Mouse (Mus musculus): Measurements from ENCODE around the gene Fgfr2. TPM values are rescaled to one million over a fixed set of nuclear protein-coding genes. Genes with fewer than 3 reads are reported as not detected.

Gene Fgfr2
- polyA plus RNA-seq, 1 experiment from 2014 or later = 93.4 TPM

DNA sequence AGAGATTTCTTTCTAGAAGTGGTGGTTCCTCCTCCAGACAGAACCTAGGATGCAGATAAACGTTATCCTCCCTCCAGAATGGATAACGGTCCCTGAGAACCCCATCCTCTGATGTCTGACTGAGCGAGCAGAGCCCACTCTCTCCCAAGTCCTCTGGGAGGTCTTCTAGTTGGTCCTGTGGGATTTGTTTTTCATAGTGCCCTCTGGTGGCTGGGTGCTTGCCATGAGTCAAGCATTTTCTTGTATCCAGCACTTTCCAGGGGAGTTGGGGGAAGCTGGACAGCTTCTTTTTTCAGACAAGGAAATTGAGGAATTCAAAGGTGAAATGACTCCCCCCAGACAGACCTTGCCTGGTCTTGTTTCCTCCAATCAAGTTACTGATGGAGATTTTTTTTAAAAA is 651.8 kb downstream of the Fgfr2 start:
- WGBS = 53% methylated on average over 3 of the region's 3 CpGs
- Histone ChIP-seq H3K4me1 (ENCODE audit: control insufficient read depth, insufficient read depth, low read length) (no peaks in the 10 kb centered on the region), H3K9ac (ENCODE audit: low read length) (no peak overlapping the region), H3K4me2 (ENCODE audit: low read depth, low read length) (no peak overlapping the region), H3K4me3 (replicated peaks; ENCODE audit: low read length) (no peak overlapping the region), H3K27ac (ENCODE audit: low read length) (no peak overlapping the region), H3K9me3 (replicated peaks; ENCODE audit: control insufficient read depth, low read length) (no peaks in the 10 kb centered on the region), H3K27me3 (ENCODE audit: control insufficient read depth, insufficient read depth, low read length) (no peaks in the 10 kb centered on the region), H3K36me3 (ENCODE audit: control insufficient read depth, insufficient read depth, low read length) (no peaks in the 10 kb centered on the region)
- no peak for ATAC-seq (ENCODE audit: insufficient read depth, low FRiP score)

DNA sequence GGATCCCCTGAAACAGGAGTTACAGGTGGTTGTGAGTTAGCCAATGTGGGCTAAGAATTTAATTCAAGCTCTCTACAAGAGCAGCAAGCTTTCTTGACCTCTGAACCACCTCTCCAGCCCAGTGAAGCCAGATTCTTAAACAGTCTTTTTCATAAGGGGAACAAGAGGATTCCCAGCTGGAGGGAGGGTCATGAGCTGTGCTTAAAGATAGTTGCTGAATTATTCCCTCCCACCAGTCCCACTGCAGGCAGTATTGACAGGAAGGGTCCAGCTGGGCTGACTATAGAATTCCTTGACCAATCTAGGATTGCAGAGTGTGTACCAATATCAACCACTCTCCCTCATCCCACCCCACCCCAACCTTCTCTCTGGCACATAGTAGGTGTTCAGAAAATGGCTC is 654.8 kb downstream of the Fgfr2 start:
- no peaks in the 10 kb centered on the region for H3K9me3 ChIP-seq (replicated peaks; ENCODE audit: control insufficient read depth, low read length)
- ATAC-seq (ENCODE audit: insufficient read depth, low FRiP score) = 0 out of 2 replicates have a peak, but pooled peaks have one; percentile 19

DNA sequence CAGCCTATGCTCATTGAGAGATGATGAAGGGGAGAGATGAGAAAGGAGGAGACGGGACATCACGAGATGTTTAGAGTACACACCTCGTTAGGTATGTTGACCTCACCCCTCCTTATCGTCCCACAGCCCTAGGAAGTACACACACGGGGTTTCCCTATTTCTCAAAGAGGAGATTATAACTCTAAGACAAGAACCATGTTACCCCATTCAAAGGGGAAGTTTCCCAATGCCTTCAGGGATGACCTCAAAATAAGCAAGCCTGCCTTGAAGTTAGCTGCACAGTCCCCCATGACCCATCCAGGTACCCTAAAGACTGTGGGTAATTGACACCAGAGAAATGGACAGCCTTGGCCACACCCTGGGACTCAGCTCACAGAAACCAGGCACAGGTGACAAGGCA is 657.3 kb downstream of the Fgfr2 start:
- Histone ChIP-seq H3K4me3 (replicated peaks; ENCODE audit: low read length) (no peak overlapping the region), H3K9ac (ENCODE audit: low read length) (no peak overlapping the region), H3K9me3 (replicated peaks; ENCODE audit: control insufficient read depth, low read length) (no peaks in the 10 kb centered on the region), H3K4me2 (ENCODE audit: low read depth, low read length) (no peak overlapping the region), H3K27me3 (ENCODE audit: control insufficient read depth, insufficient read depth, low read length) (no peaks in the 10 kb centered on the region), H3K36me3 (ENCODE audit: control insufficient read depth, insufficient read depth, low read length) (no peaks in the 10 kb centered on the region), H3K4me1 (ENCODE audit: control insufficient read depth, insufficient read depth, low read length) (peaks cover 5% of the 10 kb centered on the region; the same call in 1 of the 2 replicates), H3K27ac (ENCODE audit: low read length) (no peak overlapping the region)
- 76% methylated on average over 5 of the region's 5 CpGs for WGBS
- ATAC-seq (ENCODE audit: insufficient read depth, low FRiP score) = no peak

More for the DNA sequence above, 654.8 kb downstream of the Fgfr2 start:
- no peak overlapping the region for H3K27ac ChIP-seq (ENCODE audit: low read length)
- H3K9ac ChIP-seq (ENCODE audit: low read length) = no peak overlapping the region
- no peak overlapping the region for H3K4me2 ChIP-seq (ENCODE audit: low read depth, low read length)
- H3K4me1 ChIP-seq (ENCODE audit: control insufficient read depth, insufficient read depth, low read length) = peaks cover 5% of the 10 kb centered on the region; the same call in 1 of the 2 replicates
- no peak overlapping the region for H3K4me3 ChIP-seq (replicated peaks; ENCODE audit: low read length)
- H3K36me3 ChIP-seq (ENCODE audit: control insufficient read depth, insufficient read depth, low read length) = no peaks in the 10 kb centered on the region
- no peaks in the 10 kb centered on the region for H3K27me3 ChIP-seq (ENCODE audit: control insufficient read depth, insufficient read depth, low read length)

DNA sequence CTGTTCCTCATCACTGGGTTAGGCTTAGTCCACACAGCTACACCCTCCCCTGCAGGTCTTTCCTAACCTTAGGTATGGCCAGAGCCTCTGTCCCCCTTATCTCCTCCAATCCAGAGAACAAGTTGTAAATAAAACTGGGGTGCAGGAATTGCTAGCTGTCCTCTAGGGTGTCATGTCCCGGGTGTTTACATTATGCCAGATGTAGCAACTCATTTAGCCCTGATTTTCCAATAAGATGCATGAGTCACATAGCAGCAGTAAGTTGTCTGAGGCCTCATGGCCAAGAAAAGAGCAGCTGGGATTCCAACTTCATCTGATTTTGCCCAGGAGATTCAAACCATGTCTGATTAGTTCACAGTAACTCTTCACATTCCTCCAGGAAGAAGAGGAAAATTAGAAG is 658.3 kb downstream of the Fgfr2 start:
- Histone ChIP-seq H3K9me3 (replicated peaks; ENCODE audit: control insufficient read depth, low read length) (no peaks in the 10 kb centered on the region), H3K4me2 (ENCODE audit: low read depth, low read length) (no peak overlapping the region), H3K27me3 (ENCODE audit: control insufficient read depth, insufficient read depth, low read length) (no peaks in the 10 kb centered on the region), H3K4me1 (ENCODE audit: control insufficient read depth, insufficient read depth, low read length) (peaks cover 5% of the 10 kb centered on the region; the same call in 1 of the 2 replicates), H3K9ac (ENCODE audit: low read length) (no peak overlapping the region), H3K36me3 (ENCODE audit: control insufficient read depth, insufficient read depth, low read length) (no peaks in the 10 kb centered on the region), H3K27ac (ENCODE audit: low read length) (no peak overlapping the region), H3K4me3 (replicated peaks; ENCODE audit: low read length) (no peak overlapping the region)
- 66% methylated on average over 1 of the region's 1 CpGs for WGBS
- no peak for ATAC-seq (ENCODE audit: insufficient read depth, low FRiP score)

DNA sequence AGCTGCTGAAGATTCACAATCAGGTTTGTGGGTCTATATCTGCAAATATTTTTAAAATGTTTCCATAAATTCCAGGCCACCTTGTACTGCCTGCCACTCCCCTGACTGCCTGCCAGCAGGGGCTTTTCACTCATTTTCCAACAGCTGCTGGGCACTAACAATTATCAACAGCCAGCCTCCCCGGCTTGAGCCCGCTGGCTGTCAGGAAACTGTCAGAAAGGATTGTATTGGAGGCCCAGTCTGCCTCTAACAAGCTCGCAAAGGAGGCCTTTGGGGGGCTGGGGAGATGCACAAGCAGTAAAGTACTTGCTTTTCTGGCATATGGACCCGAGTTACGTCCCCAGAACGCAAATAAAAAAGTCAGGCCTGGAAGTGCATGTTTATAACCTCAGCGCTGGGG is 664.7 kb downstream of the Fgfr2 start:
- no peak for ATAC-seq (ENCODE audit: insufficient read depth, low FRiP score)
- Histone ChIP-seq H3K36me3 (ENCODE audit: control insufficient read depth, insufficient read depth, low read length) (no peaks in the 10 kb centered on the region), H3K4me3 (replicated peaks; ENCODE audit: low read length) (no peak overlapping the region), H3K9me3 (replicated peaks; ENCODE audit: control insufficient read depth, low read length) (no peaks in the 10 kb centered on the region), H3K9ac (ENCODE audit: low read length) (no peak overlapping the region), H3K4me1 (ENCODE audit: control insufficient read depth, insufficient read depth, low read length) (no peaks in the 10 kb centered on the region), H3K4me2 (ENCODE audit: low read depth, low read length) (no peak overlapping the region), H3K27ac (ENCODE audit: low read length) (no peak overlapping the region), H3K27me3 (ENCODE audit: control insufficient read depth, insufficient read depth, low read length) (no peaks in the 10 kb centered on the region)
- 48% methylated on average over 7 of the region's 7 CpGs for WGBS

DNA sequence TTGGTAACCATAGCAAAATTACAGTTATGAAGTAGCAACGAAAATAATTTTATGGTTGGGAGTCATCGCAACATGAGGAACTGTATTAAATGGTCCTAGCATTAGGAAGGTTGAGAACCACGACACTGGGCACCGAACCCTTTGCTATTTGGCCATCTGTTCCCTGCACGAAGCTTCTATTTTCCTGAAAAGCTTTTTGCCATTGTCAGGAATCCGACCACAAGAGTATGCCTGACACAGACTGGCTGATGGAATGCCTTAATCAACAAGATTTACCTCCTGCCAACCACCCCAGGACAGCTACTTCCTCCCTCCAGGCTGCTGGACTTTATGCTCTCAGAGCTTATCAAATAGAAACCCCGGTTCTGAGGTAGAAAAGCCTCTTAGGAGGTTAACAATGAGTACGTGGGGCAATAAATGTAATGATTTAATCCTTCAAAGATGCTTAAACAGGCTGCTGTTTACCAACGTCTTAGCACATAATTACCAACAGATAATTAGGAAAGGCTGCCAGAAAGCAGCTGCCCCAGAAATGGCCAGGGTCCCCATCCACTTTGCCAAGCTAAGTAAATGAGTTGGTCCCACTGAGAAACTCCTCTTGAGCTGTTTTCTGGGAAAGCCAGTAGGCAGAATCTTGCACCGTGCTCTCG is 668.0 kb downstream of the Fgfr2 start:
- 57% methylated on average over 11 of the region's 11 CpGs for WGBS

DNA sequence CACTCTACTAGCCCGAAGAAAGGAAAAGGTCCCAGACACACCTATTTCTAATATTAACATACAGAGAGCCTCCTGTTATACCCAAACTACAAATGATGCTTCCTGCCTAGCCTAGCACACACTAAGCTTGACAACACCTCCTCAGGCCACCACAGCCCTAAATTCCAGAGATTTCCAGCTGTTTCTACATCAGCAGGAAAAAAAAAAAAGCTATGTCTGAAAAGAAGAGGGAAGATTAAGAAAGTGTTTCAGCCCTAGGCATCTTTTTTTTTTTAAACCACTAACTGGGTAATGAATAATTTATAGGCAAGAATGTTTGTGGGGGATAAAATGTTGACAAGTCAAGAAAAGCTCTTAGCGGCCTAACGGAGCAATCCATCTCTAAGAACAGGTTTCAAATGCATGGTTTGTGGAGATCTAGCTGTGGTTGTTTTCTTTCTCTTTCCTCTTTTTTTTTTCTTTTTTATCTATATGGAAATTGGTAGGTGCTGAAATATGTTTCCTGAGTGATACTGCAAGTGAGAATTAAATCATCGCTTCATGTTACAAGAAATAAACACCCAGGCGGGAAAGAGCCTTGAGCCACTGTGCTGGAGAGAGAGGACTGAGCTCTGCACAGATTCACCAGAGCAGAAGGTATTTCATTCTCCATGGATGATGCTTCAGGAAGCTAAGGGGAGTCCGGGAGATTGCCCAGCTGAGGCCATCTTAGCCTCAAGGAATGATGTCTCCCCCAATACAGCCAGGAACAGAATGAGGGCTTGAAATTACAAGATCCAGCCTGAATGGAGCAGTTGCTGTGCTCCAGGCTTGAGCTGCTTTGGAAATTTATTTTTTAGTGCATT is 673.0 kb downstream of the Fgfr2 start:
- H3K4me1 ChIP-seq (ENCODE audit: control insufficient read depth, insufficient read depth, low read length) = peaks cover 10% of the 10 kb centered on the region; the same call in 1 of the 2 replicates
- H3K4me2 ChIP-seq (ENCODE audit: low read depth, low read length) = no peak overlapping the region
- H3K27ac ChIP-seq (ENCODE audit: low read length) = no peak overlapping the region
- WGBS = 69% methylated on average over 6 of the region's 6 CpGs
- H3K9ac ChIP-seq (ENCODE audit: low read length) = no peak overlapping the region
- H3K27me3 ChIP-seq (ENCODE audit: control insufficient read depth, insufficient read depth, low read length) = no peaks in the 10 kb centered on the region
- H3K4me3 ChIP-seq (replicated peaks; ENCODE audit: low read length) = no peak overlapping the region
- no peaks in the 10 kb centered on the region for H3K9me3 ChIP-seq (replicated peaks; ENCODE audit: control insufficient read depth, low read length)
- ATAC-seq (ENCODE audit: insufficient read depth, low FRiP score) = no peak
- H3K36me3 ChIP-seq (ENCODE audit: control insufficient read depth, insufficient read depth, low read length) = no peaks in the 10 kb centered on the region

More for the DNA sequence above, 668.0 kb downstream of the Fgfr2 start:
- no peaks in the 10 kb centered on the region for H3K36me3 ChIP-seq (ENCODE audit: control insufficient read depth, insufficient read depth, low read length)
- no peak overlapping the region for H3K4me3 ChIP-seq (replicated peaks; ENCODE audit: low read length)
- no peak overlapping the region for H3K9ac ChIP-seq (ENCODE audit: low read length)
- no peaks in the 10 kb centered on the region for H3K9me3 ChIP-seq (replicated peaks; ENCODE audit: control insufficient read depth, low read length)
- no peak overlapping the region for H3K27ac ChIP-seq (ENCODE audit: low read length)
- H3K27me3 ChIP-seq (ENCODE audit: control insufficient read depth, insufficient read depth, low read length) = no peaks in the 10 kb centered on the region
- no peak overlapping the region for H3K4me2 ChIP-seq (ENCODE audit: low read depth, low read length)
- ATAC-seq (ENCODE audit: insufficient read depth, low FRiP score) = no peak
- no peaks in the 10 kb centered on the region for H3K4me1 ChIP-seq (ENCODE audit: control insufficient read depth, insufficient read depth, low read length)

DNA sequence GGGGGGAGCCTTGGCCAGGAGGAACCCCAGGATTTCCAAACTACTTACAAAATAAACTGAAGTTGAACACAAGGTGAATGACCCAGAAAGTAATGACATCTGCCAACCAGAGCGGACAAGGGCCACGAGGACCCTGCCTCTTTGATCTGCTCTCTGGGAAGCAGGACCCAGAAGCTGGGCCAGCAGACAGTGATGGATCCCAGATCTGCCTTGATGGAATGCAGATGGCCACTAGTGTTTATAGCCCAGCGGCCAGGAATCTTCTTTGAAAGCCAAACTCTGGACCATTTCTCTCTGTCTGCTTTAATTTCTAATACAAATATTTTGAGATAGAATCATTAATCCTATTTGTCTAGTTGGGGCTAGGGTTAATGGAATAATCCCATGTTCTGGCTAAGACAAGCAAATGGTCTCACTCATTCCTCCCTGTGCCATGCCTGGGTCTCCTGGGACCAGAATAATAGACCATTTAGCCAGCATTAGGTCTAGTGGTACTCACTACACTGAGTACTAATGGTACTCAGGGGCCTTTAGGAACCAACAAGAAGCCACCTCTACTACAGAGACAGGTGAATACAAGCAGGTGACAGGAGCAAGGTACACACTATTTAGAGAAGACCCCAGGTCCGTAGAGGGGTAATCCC is 674.5 kb downstream of the Fgfr2 start:
- H3K27me3 ChIP-seq (ENCODE audit: control insufficient read depth, insufficient read depth, low read length) = no peaks in the 10 kb centered on the region
- H3K4me3 ChIP-seq (replicated peaks; ENCODE audit: low read length) = no peak overlapping the region
- H3K27ac ChIP-seq (ENCODE audit: low read length) = peak overlapping the region; percentile 54
- ATAC-seq (ENCODE audit: insufficient read depth, low FRiP score) = peak; percentile 81
- no peak overlapping the region for H3K4me2 ChIP-seq (ENCODE audit: low read depth, low read length)
- no peaks in the 10 kb centered on the region for H3K36me3 ChIP-seq (ENCODE audit: control insufficient read depth, insufficient read depth, low read length)
- WGBS = 46% methylated on average over 4 of the region's 4 CpGs
- H3K4me1 ChIP-seq (ENCODE audit: control insufficient read depth, insufficient read depth, low read length) = peaks cover 12% of the 10 kb centered on the region
- H3K9me3 ChIP-seq (replicated peaks; ENCODE audit: control insufficient read depth, low read length) = no peaks in the 10 kb centered on the region
- no peak overlapping the region for H3K9ac ChIP-seq (ENCODE audit: low read length)

DNA sequence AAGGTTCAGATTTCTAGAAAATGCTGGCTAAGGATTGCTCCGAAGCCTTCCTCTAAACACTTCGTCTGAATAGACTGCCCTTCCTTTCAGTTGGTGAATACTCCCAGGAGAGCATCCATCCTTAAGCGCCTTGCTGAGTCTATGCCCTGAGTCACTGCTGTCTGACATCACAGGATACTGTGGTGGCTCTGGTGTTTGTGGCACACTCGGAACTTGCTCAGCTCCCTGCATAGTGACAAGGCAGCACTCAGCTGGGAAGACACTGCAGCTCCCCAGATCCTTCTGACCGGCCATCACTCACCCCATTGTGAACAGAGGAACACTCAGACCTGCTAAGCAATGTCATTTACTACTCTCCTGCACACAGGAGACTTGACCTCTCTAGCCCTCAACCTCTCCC is 675.6 kb downstream of the Fgfr2 start:
- Histone ChIP-seq H3K4me3 (replicated peaks; ENCODE audit: low read length) (no peak overlapping the region), H3K36me3 (ENCODE audit: control insufficient read depth, insufficient read depth, low read length) (no peaks in the 10 kb centered on the region), H3K4me2 (ENCODE audit: low read depth, low read length) (no peak overlapping the region), H3K9ac (ENCODE audit: low read length) (no peak overlapping the region), H3K4me1 (ENCODE audit: control insufficient read depth, insufficient read depth, low read length) (peaks cover 19% of the 10 kb centered on the region), H3K9me3 (replicated peaks; ENCODE audit: control insufficient read depth, low read length) (no peaks in the 10 kb centered on the region), H3K27ac (ENCODE audit: low read length) (peak overlapping the region; percentile 54; the same call in 1 of the 2 replicates), H3K27me3 (ENCODE audit: control insufficient read depth, insufficient read depth, low read length) (no peaks in the 10 kb centered on the region)
- no peak for ATAC-seq (ENCODE audit: insufficient read depth, low FRiP score)
- WGBS = 65% methylated on average over 5 of the region's 5 CpGs

Measured in stomach, embryonic 16.5 days (tissue).